Mouse (Mus musculus) kidney, embryonic 14.5 days (tissue): ENCODE data around the gene Usp35. TPM values are rescaled to one million over a fixed set of nuclear protein-coding genes. Genes with fewer than 3 reads are reported as not detected.

ENCODE experiments used
- ATAC-seq: fragments of 200-750 bp; cut with Nextera tagmentation; 2 replicates; pipeline ENCODE4 v1.8.0; 2017; ENCODE audit warnings: moderate number of reproducible peaks, mild to moderate bottlenecking, moderate TSS enrichment, moderate library complexity; ENCODE audit not compliant: low FRiP score, low TSS enrichment
- H3K27ac ChIP-seq: fragments of 300-500 bp; sonication (generic); 2 replicates; pipeline ENCODE4 v1.5.1; 2014; ENCODE audit warnings: low read depth, mild to moderate bottlenecking, low read length, moderate library complexity, mixed read lengths
- H3K27me3 ChIP-seq: fragments of 300-500 bp; sonication (generic); 2 replicates; pipeline ENCODE4 v1.6.1; 2014; ENCODE audit warnings: mild to moderate bottlenecking, low read length; ENCODE audit not compliant: control insufficient read depth, insufficient read depth
- H3K36me3 ChIP-seq: fragments of 300-500 bp; sonication (generic); 2 replicates; pipeline ENCODE4 v1.6.1; 2014; ENCODE audit warnings: low read length, mixed read lengths; ENCODE audit not compliant: control insufficient read depth, insufficient read depth
- H3K4me1 ChIP-seq: fragments of 300-500 bp; sonication (generic); 2 replicates; pipeline ENCODE4 v1.6.1; 2014; ENCODE audit warnings: low read length, mixed read lengths; ENCODE audit not compliant: control insufficient read depth, insufficient read depth
- H3K4me2 ChIP-seq: fragments of 300-500 bp; sonication (generic); replicated peaks from 2 replicates; pipeline ENCODE4 v1.6.1; 2014; ENCODE audit warnings: low read depth, mild to moderate bottlenecking, low read length
- H3K4me3 ChIP-seq: fragments of 300-500 bp; sonication (generic); 2 replicates; pipeline ENCODE4 v1.5.1; 2014; ENCODE audit warnings: mild to moderate bottlenecking, low read length
- H3K9ac ChIP-seq: fragments of 300-500 bp; sonication (generic); 2 replicates; pipeline ENCODE4 v1.6.1; 2014; ENCODE audit warnings: low read depth, mild to moderate bottlenecking, low read length, moderate library complexity
- H3K9me3 ChIP-seq: fragments of 300-500 bp; sonication (generic); 2 replicates; pipeline ENCODE4 v1.6.1; 2016; ENCODE audit warnings: low read length; ENCODE audit not compliant: control insufficient read depth
- WGBS: fragments of 180-500 bp; shearing (Covaris S2); extraction: QIAGEN DNeasy Blood & Tissue Kit; methylation state at CpG from one replicate; pipeline ENCODE4 v1.1.7; 2014; 5-methylcytosine and 5-hydroxymethylcytosine counted together
- polyA plus RNA-seq: library from polyadenylated mRNA; unstranded; fragments of >200 nt; fragmentation: Nextera tagmentation; extraction: Ambion mirVana; gene quantifications from 2 replicates; pipeline ENCODE4 v1.2.1, GENCODE M21; 2014

The Usp35 gene
- polyA plus RNA-seq, 1 experiment from 2014 or later = 1.8 TPM

DNA sequence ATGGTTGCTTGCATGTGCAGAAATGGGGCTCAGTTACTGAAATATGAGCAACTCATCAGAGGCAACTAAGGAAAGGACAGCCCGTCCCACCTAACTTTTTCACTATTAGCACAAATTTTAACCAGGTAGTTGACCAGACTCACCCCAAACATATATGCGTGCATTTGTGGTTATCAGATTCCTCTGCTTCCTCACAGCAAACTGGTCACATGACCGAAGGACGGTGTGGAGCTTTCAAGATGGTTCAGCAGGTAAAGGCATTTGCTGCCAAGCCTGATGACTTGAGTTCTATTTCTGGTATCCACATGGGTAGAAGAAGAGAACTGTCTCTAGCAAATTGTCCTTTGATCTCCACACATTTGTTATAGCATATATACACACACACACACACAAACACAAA lies 26.5 kb upstream of the Usp35 start:
- 84% methylated on average over 4 of the region's 4 CpGs for WGBS
- Histone ChIP-seq H3K27ac (no peak overlapping the region), H3K9ac (no peak overlapping the region), H3K36me3 (no peaks in the 10 kb centered on the region), H3K9me3 (no peaks in the 10 kb centered on the region), H3K4me1 (no peaks in the 10 kb centered on the region), H3K4me3 (no peak overlapping the region), H3K27me3 (no peaks in the 10 kb centered on the region), H3K4me2 (no peak overlapping the region)
- ATAC-seq = no peak

DNA sequence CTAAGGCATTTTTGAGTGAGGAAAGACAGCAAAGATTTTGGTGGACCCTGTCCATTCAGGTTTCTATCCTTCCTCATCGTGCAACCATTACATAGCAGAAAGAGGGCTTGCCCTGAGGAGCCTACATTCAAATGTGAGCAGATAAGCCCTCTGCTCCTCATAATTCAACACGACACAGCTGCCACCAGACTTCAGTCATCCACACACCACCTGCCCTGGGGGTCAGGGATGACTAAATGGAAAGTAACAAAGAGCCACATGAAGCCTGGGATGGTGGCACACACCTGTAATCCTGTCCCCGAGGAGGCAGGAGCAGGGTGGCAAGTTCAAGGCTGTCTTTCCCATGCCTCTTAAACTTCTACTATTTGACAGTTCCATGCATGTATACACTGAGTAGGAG lies 26.0 kb upstream of the Usp35 start:
- WGBS = 75% methylated on average over 3 of the region's 3 CpGs
- Histone ChIP-seq H3K27me3 (no peaks in the 10 kb centered on the region), H3K36me3 (no peaks in the 10 kb centered on the region), H3K4me2 (no peak overlapping the region), H3K4me3 (no peak overlapping the region), H3K4me1 (no peaks in the 10 kb centered on the region), H3K9ac (no peak overlapping the region), H3K9me3 (no peaks in the 10 kb centered on the region), H3K27ac (no peak overlapping the region)
- ATAC-seq = no peak

DNA sequence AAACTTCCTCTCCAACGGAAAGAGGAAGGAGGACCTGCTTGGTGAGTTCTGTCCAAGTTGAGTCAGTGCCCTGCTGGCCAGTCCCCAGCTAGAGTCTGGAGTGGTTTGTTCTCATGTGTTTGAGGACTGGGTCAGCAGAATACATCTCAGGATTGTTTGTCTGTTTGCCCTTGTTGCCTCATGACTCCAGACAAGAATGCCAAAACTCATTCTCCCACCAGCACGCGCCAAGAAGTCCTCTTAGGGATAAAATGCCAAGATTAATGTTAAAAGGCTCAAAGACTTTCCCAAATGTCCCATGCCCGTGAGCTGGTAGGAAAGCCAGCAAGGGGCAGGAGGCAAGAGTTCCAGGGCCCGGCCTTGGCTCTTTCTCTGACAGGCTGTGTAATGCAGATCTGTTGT lies 25.1 kb upstream of the Usp35 start:
- H3K36me3 ChIP-seq = no peaks in the 10 kb centered on the region
- H3K4me3 ChIP-seq = no peak overlapping the region
- no peak overlapping the region for H3K27ac ChIP-seq
- no peaks in the 10 kb centered on the region for H3K4me1 ChIP-seq
- ATAC-seq = no peak
- H3K4me2 ChIP-seq = no peak overlapping the region
- H3K9me3 ChIP-seq = no peaks in the 10 kb centered on the region
- WGBS = 84% methylated on average over 5 of the region's 5 CpGs
- no peaks in the 10 kb centered on the region for H3K27me3 ChIP-seq
- no peak overlapping the region for H3K9ac ChIP-seq

DNA sequence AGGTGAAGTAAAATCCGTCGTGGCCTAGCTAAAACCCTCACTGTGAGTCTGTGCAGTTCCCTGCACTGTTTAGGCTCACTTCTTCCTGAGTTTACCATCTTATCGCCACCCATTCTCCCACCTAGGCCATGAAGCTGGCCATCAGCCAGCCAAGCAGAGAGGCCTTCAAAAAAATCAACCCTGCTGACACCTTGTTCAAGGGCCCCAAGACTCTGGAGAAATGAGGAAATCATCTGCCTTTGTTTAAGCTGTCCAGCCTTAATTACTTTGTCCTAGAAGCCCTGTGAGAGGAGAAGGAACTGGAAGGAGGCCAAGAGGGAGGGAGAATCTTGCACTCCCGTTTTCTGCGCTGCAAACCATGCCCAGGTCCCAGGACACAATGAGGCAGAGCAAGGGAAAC lies 24.4 kb upstream of the Usp35 start:
- H3K27ac ChIP-seq = no peak overlapping the region
- ATAC-seq = no peak

DNA sequence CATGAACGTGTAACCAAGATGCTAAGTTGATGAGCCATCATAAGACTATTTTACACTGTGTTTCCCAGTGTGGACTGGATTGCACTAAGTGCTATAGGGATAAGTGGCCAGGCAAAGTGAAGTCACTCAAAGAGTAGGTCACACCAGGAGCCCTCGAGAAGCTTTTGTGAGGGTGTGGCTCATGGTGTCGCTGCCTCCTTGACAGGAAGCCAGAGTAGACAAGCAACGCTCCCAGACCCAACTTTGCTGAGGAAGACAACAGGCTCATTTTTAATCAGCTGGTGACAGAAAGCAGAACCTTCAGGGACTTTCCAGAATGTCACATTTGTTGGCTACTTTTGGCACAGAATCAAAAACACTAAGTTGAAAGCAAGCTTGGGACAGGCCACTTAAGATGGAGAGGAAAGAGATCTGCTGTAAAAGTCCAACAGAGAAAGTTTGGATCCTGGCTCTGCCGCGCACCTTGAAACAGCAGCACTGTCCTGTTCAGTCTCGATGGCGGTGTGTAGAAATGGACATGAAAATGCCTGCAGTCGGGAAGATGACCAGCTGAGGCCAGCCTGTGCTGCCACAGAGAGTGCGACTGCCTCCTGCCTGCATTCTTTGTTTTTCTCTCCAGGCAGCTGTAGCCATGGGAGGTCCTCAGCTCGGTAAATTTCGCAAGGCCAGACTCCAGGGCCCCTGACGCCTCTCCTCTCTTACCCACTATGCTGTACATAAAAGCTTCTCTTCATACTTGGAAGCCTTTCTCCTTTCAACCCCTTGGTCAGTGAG lies 23.4 kb upstream of the Usp35 start:
- Histone ChIP-seq H3K4me2 (no peak overlapping the region), H3K36me3 (no peaks in the 10 kb centered on the region), H3K27me3 (no peaks in the 10 kb centered on the region), H3K9me3 (no peaks in the 10 kb centered on the region), H3K4me3 (no peak overlapping the region), H3K4me1 (no peaks in the 10 kb centered on the region), H3K27ac (no peak overlapping the region), H3K9ac (no peak overlapping the region)
- no peak for ATAC-seq
- WGBS = 51% methylated on average over 13 of the region's 13 CpGs

More for the DNA sequence above, 24.4 kb upstream of the Usp35 start:
- H3K36me3 ChIP-seq = no peaks in the 10 kb centered on the region
- H3K27me3 ChIP-seq = no peaks in the 10 kb centered on the region
- WGBS = 84% methylated on average over 5 of the region's 5 CpGs
- no peak overlapping the region for H3K4me2 ChIP-seq
- no peak overlapping the region for H3K4me3 ChIP-seq
- no peaks in the 10 kb centered on the region for H3K9me3 ChIP-seq
- H3K4me1 ChIP-seq = no peaks in the 10 kb centered on the region
- H3K9ac ChIP-seq = no peak overlapping the region

DNA sequence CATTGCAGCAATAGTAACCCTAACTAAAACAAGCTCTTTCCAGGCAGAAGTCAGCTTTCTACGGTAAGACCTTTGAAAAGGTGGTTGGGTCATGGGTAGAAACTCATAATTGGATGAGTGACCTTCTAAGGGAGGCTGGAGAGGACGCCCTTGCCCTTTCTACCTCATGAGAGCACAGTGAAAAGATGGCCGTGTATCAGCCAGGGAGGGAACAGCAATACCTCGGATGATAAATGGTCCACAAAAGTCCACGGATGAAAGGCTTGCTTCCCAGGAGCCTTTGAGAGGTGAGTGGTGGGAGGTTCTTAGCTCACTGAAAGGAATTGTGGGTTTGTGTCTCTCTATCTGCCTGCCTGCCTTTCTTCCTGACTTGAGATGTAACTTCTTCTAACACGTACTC lies 21.5 kb upstream of the Usp35 start:
- H3K4me1 ChIP-seq = no peaks in the 10 kb centered on the region
- H3K27me3 ChIP-seq = no peaks in the 10 kb centered on the region
- H3K4me2 ChIP-seq = no peak overlapping the region
- no peak overlapping the region for H3K9ac ChIP-seq
- ATAC-seq = no peak
- H3K36me3 ChIP-seq = no peaks in the 10 kb centered on the region
- H3K9me3 ChIP-seq = no peaks in the 10 kb centered on the region
- H3K4me3 ChIP-seq = no peak overlapping the region
- WGBS = 80% methylated on average over 6 of the region's 6 CpGs
- H3K27ac ChIP-seq = no peak overlapping the region

DNA sequence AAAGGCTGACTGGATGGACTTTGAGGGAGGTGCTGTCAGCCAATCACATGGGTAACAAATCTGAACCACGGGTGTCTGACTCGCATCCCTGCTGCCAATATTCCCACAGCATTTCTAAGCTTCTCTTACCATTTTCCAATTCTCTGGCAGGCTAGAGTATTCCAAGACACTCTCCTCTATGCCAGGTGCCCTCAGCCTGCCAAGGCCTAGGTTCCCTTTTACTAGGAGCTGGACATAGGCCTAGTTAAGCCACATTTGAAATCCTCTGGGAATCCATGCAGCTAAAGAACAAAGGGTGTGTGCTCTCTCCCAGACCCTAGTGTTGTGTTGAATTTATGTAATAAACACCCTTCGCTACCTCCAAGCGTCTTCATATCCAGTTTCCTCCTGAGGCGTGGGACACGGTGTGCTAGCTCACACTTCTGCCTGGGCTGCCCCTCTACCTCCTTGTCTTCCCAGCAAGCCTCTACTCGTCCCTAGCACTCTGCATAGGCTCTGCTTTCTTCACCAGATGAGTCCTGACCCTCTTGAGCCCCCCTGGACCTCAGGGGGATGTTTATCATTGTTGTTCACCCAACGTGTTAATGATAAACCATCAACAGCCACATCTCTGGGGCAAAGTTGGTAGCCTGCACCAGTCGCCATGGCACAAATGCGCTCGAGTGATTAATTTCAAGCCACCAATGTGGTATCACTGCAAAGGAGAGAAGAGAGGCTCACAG lies 20.1 kb upstream of the Usp35 start:
- Histone ChIP-seq H3K27me3 (no peaks in the 10 kb centered on the region), H3K4me1 (no peaks in the 10 kb centered on the region), H3K9ac (no peak overlapping the region), H3K4me3 (no peak overlapping the region), H3K9me3 (no peaks in the 10 kb centered on the region), H3K4me2 (no peak overlapping the region), H3K36me3 (no peaks in the 10 kb centered on the region), H3K27ac (no peak overlapping the region)
- WGBS = 80% methylated on average over 11 of the region's 11 CpGs
- no peak for ATAC-seq

DNA sequence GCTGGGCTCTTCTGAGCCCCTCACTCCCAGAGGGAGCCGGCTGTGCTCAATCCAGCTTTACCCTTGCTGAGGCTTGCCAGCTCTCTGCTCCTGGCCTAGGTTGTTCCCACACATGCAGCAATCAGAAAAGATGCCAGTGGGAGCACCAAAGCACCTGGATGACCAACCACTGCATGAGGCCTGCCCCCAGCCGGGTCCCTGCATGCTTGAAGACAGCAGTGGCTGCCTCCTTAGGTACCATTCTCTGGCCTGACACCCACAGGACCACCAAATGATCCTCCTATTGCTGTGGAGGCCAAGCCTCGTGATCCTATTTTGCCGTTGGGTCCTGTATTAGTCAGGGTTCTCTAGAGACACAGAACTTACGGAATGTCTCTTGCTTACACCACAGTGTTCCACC lies 19.1 kb upstream of the Usp35 start:
- Histone ChIP-seq H3K9me3 (no peaks in the 10 kb centered on the region), H3K9ac (no peak overlapping the region), H3K27ac (no peak overlapping the region), H3K4me1 (no peaks in the 10 kb centered on the region), H3K27me3 (no peaks in the 10 kb centered on the region), H3K36me3 (no peaks in the 10 kb centered on the region), H3K4me3 (no peak overlapping the region), H3K4me2 (no peak overlapping the region)
- ATAC-seq = no peak
- WGBS = 90% methylated on average over 5 of the region's 5 CpGs

DNA sequence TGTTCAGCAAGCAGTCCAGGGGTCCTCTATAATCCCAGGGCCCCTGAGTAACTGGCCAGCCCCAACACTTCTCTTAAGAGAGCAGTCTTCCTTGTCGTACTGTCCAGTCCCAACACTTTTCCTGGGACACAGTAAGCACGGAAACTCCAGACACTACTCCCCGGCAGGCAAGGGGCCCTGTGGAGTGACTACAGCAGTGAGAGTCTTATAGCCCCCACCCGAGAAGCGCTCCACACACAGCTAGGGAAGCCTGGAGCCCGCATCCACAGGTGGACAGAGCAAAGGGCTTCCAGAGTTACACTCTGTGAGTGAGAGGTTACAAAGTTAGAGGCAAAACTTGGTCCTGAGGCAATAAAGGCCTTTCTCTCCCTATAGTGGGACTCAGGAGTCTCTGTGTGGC lies 17.6 kb upstream of the Usp35 start:
- Histone ChIP-seq H3K9me3 (no peaks in the 10 kb centered on the region), H3K27ac (no peak overlapping the region), H3K27me3 (no peaks in the 10 kb centered on the region), H3K4me1 (no peaks in the 10 kb centered on the region), H3K9ac (no peak overlapping the region), H3K4me3 (no peak overlapping the region), H3K36me3 (no peaks in the 10 kb centered on the region), H3K4me2 (no peak overlapping the region)
- ATAC-seq = no peak
- 83% methylated on average over 6 of the region's 6 CpGs for WGBS
